Mouse (Mus musculus) lung, postnatal 14 days (tissue): Measurements from ENCODE around the gene Ggnbp2.

Source experiments
- DNase-seq: peaks from one replicate; pipeline ENCODE4 v3.0.0; 2021

Gene Ggnbp2

DNA sequence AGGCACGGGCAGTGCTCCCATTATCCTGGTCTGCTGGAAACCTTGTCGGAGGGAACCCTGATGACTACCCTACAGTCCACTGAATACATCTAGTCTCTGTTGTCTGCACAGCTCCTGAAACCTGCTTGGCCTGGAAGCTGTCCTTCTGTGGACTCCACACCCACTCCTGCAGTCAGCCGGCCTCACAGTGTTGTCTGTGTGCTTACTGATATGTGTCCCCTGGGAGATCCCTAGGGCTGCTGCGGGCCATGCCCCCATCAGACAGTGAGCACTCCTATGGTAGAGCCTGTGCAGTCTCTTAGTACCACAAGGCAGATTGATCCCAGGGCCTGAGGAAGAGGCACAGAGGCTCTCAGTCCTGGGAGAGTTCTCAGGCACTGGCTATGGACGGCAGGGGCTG lies 48.1 kb downstream of the Ggnbp2 start:
- DNase-seq = no peak

DNA sequence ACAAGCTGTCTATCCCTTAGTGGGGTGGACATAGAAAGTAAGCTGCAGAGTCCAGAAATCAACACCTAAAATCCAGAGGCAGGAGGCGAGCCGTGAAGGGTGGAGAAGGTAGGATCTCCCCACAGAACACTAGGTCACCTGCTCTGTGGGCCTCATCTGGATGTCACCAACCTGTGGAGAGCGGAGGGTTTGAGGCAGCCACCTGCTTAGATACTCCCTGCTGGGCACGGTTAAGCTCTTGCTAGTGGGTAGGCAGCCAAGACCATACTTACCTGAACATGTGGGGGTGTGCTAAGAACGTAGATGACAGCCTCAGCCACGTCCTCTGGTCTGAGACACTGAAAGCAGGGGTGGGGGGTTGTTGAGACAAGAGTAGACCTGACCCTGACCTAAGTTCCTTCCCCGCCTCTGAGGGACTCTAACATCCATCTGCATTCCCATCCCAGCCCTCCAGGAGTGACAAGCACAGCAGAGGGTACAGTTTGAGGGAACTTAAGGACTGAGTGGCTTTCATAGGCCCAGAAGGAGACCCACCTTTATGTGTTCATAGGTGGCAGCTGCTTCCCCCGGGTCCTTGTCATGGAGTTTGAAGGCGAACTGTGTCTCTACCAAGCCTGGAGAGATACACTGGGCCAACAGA lies 49.4 kb downstream of the Ggnbp2 start:
- no peak for DNase-seq

DNA sequence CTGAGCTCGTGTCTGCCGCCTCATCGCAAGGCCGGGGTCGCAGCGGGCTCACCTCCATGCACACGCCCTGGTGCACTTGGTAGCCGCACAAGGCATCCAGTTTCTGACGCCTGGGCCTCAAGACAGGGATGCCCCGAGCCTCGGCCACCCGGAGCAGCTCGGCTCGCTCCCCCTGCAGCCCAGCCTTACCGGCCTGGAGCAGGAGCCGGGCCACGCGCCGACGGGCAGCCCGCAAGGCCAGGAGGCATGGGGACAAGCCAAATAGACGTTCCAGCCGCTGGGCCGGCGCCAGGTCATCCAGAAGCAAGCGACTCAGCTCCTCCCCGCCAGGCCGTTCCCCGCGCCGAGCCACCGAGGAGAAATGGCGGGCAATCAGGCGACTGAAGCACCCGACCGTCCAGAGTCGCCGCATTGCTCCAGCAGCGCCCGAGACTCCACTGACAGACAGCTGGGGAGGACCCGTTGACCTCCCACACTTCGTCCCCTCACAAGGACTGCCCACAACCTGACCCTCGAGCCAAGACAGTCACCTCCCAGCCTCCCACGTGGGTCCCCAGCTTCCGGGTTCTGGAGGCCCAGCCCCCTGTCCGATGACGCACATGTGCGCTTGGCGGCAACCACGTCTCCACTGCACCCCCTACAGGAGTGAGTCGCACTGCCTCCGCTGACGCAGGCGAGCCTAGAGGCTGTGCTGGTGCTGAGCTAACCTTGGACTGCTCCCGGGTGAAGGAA lies 51.5 kb downstream of the Ggnbp2 start, which contains the start of gene Mrm1:
Gene Mrm1 (minus strand): TSS at position 555 of the 732 bp plus-strand sequence.
- DNase-seq = peak; percentile 96

DNA sequence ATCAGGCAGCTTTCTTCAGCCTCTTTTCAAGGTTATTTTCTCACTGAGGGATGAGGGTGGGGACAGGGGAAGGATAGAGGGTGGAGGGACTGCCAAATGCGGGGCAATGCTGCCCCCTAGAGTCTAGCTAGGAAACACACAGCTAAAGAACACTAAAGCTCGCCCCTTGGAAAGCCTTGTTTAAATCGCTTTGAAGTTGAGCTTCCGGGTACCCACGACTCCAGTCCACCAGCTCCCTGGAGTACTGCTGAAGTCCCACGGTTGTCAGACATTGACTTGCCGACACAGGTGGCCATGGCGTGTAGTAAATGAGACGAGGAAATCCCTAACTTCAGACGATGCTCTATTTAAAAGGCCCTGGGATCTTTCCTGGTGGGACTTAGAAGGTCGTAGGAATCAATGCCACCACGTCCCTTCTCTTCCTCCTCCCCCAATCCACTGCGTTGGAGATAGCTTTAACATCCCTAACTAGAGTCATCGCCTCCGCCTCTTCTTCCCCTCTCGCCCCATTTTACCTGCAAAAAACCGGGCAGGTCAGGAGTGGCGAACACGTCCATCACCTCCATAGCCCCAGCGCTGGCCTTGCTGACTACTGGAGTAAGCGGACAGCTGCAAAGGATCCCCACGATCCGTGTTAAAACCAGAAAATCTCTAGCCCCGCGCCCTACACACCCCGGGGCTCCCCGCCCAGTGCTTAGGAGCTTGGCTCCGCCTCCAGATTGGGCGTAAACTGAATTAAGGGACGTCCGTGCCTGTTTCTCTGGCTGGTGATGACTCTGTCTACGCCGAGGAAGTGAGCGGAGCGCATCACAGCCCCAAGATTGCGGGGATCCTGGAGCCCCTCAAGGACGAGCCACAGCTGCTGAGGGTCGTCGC lies 52.3 kb downstream of the Ggnbp2 start:
- peak; percentile 80 for DNase-seq

DNA sequence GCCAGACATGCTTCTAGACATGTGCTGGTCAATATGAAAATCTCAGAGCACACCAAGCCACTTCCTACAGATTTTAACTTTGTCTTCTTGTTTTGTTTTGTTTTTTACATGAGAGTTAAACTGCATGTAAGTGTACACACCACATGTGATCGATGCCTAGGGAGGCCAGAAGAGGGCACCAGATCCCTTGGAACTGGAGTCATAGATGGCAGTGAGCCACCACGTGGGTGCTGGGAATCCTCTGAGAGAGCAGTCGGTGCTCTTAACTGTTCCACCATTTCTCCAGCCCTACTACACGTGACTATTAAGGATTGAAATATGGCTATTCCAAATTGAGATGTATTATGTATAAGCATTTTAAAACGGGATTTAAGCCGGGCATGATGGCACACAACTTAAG lies 53.3 kb downstream of the Ggnbp2 start:
- no peak for DNase-seq

DNA sequence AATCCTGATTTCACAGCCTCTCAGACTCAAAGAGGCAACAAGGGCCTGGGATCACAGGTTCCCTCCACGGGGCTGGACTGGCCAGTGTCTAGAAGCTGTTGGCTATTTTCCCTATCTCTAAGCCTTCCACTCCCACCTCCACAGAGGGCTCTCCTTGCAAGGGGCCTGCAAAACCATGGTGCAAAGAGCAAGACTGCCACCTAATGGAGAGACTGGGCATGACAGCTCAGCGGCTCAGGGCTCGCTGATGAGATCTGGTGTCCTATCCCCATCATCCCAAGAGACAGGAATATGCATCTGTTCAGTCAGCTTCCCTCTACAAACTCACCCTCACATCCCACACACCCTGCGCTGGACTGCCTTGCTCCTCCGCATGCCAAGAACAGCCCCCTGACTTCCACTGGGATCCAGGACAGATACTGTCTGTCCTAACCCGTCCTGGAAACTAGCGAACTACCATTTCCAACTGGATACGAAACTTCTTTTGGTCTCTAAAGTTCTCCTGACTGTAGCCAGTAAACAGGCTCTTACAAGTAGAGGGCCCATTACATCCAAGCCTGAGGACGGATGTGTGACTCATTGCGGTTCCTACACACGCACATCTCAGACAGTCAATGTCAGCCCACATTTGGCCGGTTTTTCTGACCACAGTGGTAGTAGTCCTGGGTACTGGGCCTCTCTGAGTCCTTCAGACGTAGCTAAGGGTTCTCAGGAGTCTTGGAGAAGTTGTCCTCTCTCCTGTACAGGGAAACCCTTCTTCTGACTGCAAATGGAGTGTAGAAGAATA lies 56.7 kb downstream of the Ggnbp2 start:
- DNase-seq = peak; percentile 80

DNA sequence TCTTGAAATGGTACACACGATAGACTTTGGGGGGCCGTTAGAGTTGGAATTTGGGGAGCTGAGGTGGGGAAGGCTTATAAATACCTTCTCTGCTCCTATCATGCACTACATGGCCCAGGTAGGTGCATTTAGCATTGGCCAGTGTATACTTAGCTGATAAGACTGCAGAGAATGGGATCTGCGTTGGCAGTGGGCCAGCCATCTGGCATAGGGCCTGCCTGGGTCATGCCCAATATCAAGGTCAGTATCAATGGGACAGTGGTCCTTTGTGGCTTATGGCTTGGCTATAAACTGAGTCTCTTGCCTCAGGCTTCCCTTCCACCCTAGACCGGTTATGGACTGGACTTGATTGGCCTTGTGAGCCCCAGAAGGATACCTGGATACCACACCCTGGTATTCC lies 66.2 kb downstream of the Ggnbp2 start:
- DNase-seq = no peak

DNA sequence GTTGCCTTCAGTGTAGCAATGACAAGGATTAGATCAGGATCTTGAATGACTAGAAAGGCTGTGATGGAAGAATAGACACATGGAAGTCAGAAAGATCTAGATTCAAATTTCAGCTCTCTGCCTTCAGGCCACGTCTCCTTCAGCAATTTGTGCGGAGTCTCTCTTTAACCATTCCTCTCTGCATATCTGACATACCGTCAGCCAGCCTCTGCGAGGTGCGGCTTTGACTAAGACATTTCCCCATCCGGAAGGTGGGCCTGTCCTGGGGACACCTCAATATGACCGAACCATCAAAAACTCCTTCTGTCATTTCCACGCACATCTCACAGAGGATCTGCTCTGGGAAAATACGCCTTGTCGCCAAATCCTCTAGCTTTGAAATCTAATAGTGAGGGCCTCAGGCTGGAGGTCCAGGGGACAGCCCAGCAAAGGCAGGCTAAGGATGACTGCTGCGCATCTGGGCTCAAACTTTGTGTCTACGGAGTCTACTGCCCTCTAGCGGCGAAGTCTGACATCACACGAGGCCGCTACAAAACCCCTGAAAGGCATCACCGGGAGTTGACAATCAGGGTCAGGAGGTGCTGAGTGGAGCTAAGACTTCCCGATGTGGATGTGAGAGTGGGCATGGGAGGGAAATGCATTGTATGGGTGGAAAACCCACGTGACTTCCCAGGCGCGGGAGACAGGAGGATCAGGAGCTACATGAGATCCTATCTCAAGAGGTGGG lies 72.8 kb downstream of the Ggnbp2 start:
- peak; percentile 78 for DNase-seq

DNA sequence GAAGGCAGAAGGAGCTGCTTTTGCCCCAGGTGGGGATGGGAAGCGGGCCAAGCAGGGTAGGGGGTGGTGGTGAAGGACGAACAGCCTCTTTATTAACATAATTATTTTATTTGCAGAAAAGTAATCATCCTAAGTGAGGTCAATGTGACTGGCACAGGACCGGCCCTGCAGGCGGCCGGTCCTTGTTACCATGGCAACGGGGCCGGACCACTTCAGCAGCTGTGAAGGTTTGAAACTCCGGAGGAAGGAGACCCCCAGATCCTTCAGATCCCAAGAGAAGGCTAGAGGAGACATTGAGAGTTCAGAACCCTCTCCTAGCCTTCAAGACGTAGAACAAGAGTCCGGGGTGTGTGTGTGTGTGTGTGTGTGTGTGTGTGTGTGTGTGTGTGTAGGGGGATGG lies 73.6 kb downstream of the Ggnbp2 start:
- no peak for DNase-seq

DNA sequence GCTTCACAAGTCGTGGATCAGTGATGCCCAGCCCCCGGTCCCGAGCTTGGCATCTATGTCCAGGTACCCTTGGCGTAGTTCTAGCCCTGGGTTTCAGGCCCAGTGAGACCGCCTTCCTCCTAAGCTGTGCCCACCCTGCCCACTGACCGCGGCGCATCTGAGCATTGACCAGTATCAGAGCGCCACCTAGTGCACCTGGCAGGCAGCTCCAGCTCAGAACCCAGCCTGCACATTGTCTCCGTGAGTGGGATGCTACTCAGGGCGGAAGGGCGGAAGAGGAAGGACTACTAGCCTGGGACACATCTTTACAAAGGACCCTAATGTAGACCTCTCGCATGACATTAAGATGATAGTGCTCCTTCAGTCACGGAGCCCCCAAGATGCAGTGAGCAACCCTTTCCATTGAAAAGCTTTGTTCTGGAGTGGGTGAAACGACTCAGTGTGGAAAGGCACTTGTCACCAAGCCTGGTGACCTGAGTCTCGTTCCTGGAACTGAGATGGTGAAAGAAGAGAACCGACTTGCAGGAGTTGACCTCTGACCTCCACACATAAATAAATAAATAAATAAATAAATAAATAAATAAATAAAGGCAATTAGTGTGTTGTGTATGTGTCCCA lies 76.0 kb downstream of the Ggnbp2 start:
- DNase-seq = peak; percentile 64

DNA sequence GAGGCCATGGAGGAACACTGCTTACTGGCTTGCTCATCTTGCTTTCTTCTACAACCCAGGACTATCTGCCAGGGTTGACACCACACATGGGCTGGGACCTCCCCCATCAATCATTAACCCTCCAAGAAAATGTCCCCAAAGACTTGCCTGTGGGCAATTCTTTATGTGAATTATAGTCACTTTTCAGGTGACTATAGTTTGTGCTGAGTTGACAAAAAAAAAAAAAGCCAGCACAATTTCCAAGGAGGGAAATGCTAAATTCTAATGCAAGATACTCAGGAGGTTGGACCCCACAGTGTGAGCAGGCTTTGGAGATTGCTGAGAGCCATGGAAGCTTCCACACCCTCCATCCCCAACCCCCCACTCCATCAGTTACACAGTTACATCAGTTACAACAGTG lies 77.1 kb downstream of the Ggnbp2 start:
- DNase-seq = no peak

DNA sequence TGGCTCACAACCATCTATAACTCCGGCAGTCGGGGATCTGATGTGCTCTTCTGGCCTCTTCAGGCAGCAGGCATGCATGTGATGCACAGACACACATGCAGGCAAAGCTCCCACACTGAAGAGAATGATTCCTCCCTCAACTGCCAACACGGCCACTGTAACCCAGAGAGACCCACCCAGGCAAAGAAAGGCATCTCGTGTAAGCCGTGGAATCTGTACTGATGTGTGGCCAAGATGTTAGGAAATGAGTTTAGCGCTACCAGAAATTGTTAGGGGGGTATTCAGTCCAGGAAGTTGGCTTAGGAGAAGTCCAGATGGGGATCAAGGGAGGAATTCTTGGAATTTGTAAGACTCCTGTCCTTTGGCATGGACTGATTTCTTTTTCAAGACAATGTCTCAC lies 80.2 kb downstream of the Ggnbp2 start:
- no peak for DNase-seq
